Mouse (Mus musculus): Measurements from ENCODE around the gene Bckdk. TPM values are rescaled to one million over a fixed set of nuclear protein-coding genes. Genes with fewer than 3 reads are reported as not detected.
A peak's percentile ranks its signal among the peaks of the same experiment; 100 is the strongest.

The Bckdk gene
- total and polyA plus RNA-seq, 3 experiments, result 104 to 165 (median 131) TPM

GRCm38 (mm10) chr7:127870136-127870821, 33.6 kb upstream of the Bckdk start:
- peaks cover 2% of the 10 kb centered on the region; the same call in 1 of the 2 replicates for H3K4me1 ChIP-seq (ENCODE audit: control insufficient read depth, insufficient read depth, low read length)
- H3K27me3 ChIP-seq (ENCODE audit: control insufficient read depth, insufficient read depth, low read length), result no peaks in the 10 kb centered on the region
- H3K27ac ChIP-seq, result no peak overlapping the region
- 70% methylated on average over 5 of the region's 5 CpGs for WGBS
- DNase-seq, result no peak
- H3K79me2 ChIP-seq (replicated peaks; ENCODE audit: control insufficient read depth, insufficient read depth, low read length), result no peaks in the 10 kb centered on the region
- H3K4me3 ChIP-seq, result no peak overlapping the region
- H3K9ac ChIP-seq (ENCODE audit: low read depth, low read length), result no peak overlapping the region
- intact Hi-C loops (cut with DNase I), result no loop called here
- H3K36me3 ChIP-seq (ENCODE audit: control insufficient read depth, insufficient read depth, low read length), result no peaks in the 10 kb centered on the region
- TF ChIP-seq EP300 (IDR thresholded peaks at IDR 0.05; ENCODE audit: insufficient read depth, low read depth, low read length) (no peak), CTCF (IDR thresholded peaks at IDR 0.05) (peak; percentile 37)

GRCm38 (mm10) chr7:127874812-127875626, 28.9 kb upstream of the Bckdk start:
- Histone ChIP-seq H3K4me3 (peak overlapping the region; percentile 98), H3K27me3 (ENCODE audit: control insufficient read depth, insufficient read depth, low read length) (no peaks in the 10 kb centered on the region), H3K9ac (ENCODE audit: low read depth, low read length) (peak overlapping the region; percentile 56), H3K79me2 (replicated peaks; ENCODE audit: control insufficient read depth, insufficient read depth, low read length) (peaks cover 2% of the 10 kb centered on the region; the same call in 1 of the 2 replicates), H3K4me1 (ENCODE audit: control insufficient read depth, insufficient read depth, low read length) (peaks cover 3% of the 10 kb centered on the region), H3K27ac (peak overlapping the region; percentile 94; the same call in 1 of the 2 replicates), H3K36me3 (ENCODE audit: control insufficient read depth, insufficient read depth, low read length) (no peaks in the 10 kb centered on the region; the same call in 1 of the 2 replicates)
- 6% methylated on average over 20 of the region's 20 CpGs for WGBS
- DNase-seq, result no peak
- intact Hi-C loops (cut with DNase I), result loop anchor here (1.0 to 5.0 kb wide), 4 partner anchors 33 to 398 kb away; partner anchors contain the start of genes Fbrs, Setd1a and Zfp629
- TF ChIP-seq POLR2A (IDR thresholded peaks at IDR 0.05; ENCODE audit: insufficient read depth, low read depth, low read length) (no peak), EP300 (IDR thresholded peaks at IDR 0.05; ENCODE audit: insufficient read depth, low read depth, low read length) (no peak), CTCF (IDR thresholded peaks at IDR 0.05) (no peak)

- Histone ChIP-seq H3K27ac (peak overlapping the region; percentile 94), H3K27me3 (ENCODE audit: control insufficient read depth, insufficient read depth, low read length) (no peaks in the 10 kb centered on the region), H3K9ac (ENCODE audit: low read depth, low read length) (peak overlapping the region; percentile 92), H3K36me3 (ENCODE audit: control insufficient read depth, insufficient read depth, low read length) (no peaks in the 10 kb centered on the region; the same call in 1 of the 2 replicates), H3K79me2 (replicated peaks; ENCODE audit: control insufficient read depth, insufficient read depth, low read length) (peaks cover 2% of the 10 kb centered on the region; the same call in 1 of the 2 replicates), H3K4me1 (ENCODE audit: control insufficient read depth, insufficient read depth, low read length) (peaks cover 3% of the 10 kb centered on the region), H3K4me3 (peak overlapping the region; percentile 98)
- TF ChIP-seq EP300 (IDR thresholded peaks at IDR 0.05; ENCODE audit: insufficient read depth, low read depth, low read length), result 0 out of 2 replicates have a peak, but pooled peaks have one; percentile 13
- TF ChIP-seq POLR2A (IDR thresholded peaks at IDR 0.05; ENCODE audit: insufficient read depth, low read depth, low read length), result peak; percentile 39; the same call in 1 of the 2 replicates
- no peak for TF ChIP-seq CTCF (IDR thresholded peaks at IDR 0.05)
- under 1% methylated on average over 43 of the region's 43 CpGs for WGBS
- intact Hi-C loops (cut with DNase I), result loop anchor here (1.0 to 5.0 kb wide), 6 partner anchors 33 to 398 kb away; partner anchors contain the start of genes Fbrs, Hsd3b7, Kat8 and Setd1a
- peak; percentile 95 to 96 for DNase-seq
Observed at GRCm38 (mm10) chr7:127875627-127876001, 28.3 kb upstream of the Bckdk start.

- no peak for TF ChIP-seq EP300 (IDR thresholded peaks at IDR 0.05; ENCODE audit: insufficient read depth, low read depth, low read length)
- TF ChIP-seq POLR2A (IDR thresholded peaks at IDR 0.05; ENCODE audit: insufficient read depth, low read depth, low read length), result peak; percentile 60
- Histone ChIP-seq H3K36me3 (ENCODE audit: control insufficient read depth, insufficient read depth, low read length) (no peaks in the 10 kb centered on the region; the same call in 1 of the 2 replicates), H3K79me2 (replicated peaks; ENCODE audit: control insufficient read depth, insufficient read depth, low read length) (peaks cover 2% of the 10 kb centered on the region; the same call in 1 of the 2 replicates), H3K27me3 (ENCODE audit: control insufficient read depth, insufficient read depth, low read length) (no peaks in the 10 kb centered on the region), H3K9ac (ENCODE audit: low read depth, low read length) (peak within 1 kb of the TSS; percentile 92), H3K4me3 (peak within 1 kb of the TSS; percentile 98), H3K4me1 (ENCODE audit: control insufficient read depth, insufficient read depth, low read length) (peaks cover 3% of the 10 kb centered on the region), H3K27ac (peak within 1 kb of the TSS; percentile 94)
- WGBS, result under 1% methylated on average over 41 of the region's 41 CpGs
- DNase-seq, result peak; percentile 84 to 87
- intact Hi-C loops (cut with DNase I), result loop anchor here (1.0 to 5.0 kb wide), 5 partner anchors 37 to 399 kb away; partner anchors contain the start of genes Fbrs, Hsd3b7, Kat8 and Setd1a
Observed at GRCm38 (mm10) chr7:127876041-127876466, 27.8 kb upstream of the Bckdk start, which contains the start of gene Zfp646. Gene Zfp646, plus strand, starts transcription at chr7:127876221.

GRCm38 (mm10) chr7:127876467-127877348, 27.2 kb upstream of the Bckdk start, which contains the start of gene Zfp668:
Gene Zfp668, minus strand, starts transcription at chr7:127876828.
- DNase-seq, result peak; percentile 91 to 92
- peak; percentile 82 for TF ChIP-seq POLR2A (IDR thresholded peaks at IDR 0.05; ENCODE audit: insufficient read depth, low read depth, low read length)
- TF ChIP-seq EP300 (IDR thresholded peaks at IDR 0.05; ENCODE audit: insufficient read depth, low read depth, low read length), result peak; percentile 93; the same call in 1 of the 2 replicates
- no peak for TF ChIP-seq CTCF (IDR thresholded peaks at IDR 0.05)
- under 1% methylated on average over 60 of the region's 60 CpGs for WGBS
- H3K27ac ChIP-seq, result peak within 1 kb of the TSS; percentile 94
- peak within 1 kb of the TSS; percentile 98 for H3K4me3 ChIP-seq
- H3K4me1 ChIP-seq (ENCODE audit: control insufficient read depth, insufficient read depth, low read length), result peaks cover 3% of the 10 kb centered on the region
- peaks cover 2% of the 10 kb centered on the region; the same call in 1 of the 2 replicates for H3K79me2 ChIP-seq (replicated peaks; ENCODE audit: control insufficient read depth, insufficient read depth, low read length)
- intact Hi-C loops (cut with DNase I), result loop anchor here (1.0 to 5.0 kb wide), 5 partner anchors 36 to 399 kb away; partner anchors contain the start of genes Fbrs, Hsd3b7, Kat8 and Setd1a
- H3K27me3 ChIP-seq (ENCODE audit: control insufficient read depth, insufficient read depth, low read length), result no peaks in the 10 kb centered on the region
- H3K9ac ChIP-seq (ENCODE audit: low read depth, low read length), result peak within 1 kb of the TSS; percentile 92
- H3K36me3 ChIP-seq (ENCODE audit: control insufficient read depth, insufficient read depth, low read length), result no peaks in the 10 kb centered on the region; the same call in 1 of the 2 replicates
